Mouse (Mus musculus): ENCODE results near the gene Lef1.

The Lef1 gene

GRCm38 (mm10) chr3:131141546-131141945 lies 31.3 kb downstream of the Lef1 start:
- no peak for DNase-seq

DNA sequence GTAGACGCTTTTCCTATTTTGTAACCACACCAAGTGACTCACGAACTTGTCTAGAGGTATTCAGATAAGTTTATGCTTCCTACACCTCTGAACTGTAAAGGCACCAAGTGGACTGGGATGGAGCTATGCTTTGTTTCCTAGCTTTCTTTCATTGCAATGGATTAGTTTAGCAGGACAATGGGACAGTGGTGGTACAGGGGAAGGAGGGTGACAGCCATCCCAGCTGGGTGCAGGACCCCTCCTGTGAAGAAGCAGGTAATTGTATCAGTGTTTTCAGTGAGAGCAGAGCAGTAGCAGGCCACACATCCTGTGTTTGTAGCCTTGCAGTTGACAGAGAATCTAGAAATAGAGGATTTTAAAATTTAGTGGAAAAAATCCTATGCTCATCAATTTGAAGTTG lies 34.0 kb downstream of the Lef1 start:
- no peak for DNase-seq

- no peak for DNase-seq
Measured at GRCm38 (mm10) chr3:131152921-131153320, 42.6 kb downstream of the Lef1 start.

DNA sequence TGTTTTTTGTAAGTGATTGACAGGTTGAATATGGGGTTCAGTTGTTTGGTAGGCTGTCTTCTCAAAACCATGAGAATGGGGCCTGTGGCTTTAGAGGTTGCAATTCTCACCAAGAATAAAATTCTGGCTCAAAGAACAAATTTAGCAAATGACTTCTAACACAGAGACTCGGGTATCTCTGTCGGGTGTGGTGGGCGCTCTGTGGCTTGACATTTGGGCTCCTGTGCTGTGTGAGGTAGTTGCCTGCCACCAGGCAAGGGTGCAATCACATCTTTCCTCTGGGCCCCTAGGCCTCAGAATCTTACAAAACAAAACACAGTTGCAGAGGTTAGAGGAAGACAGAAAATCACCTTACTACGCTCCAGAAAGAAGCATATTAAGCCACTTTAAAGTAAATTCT lies 43.6 kb downstream of the Lef1 start:
- no peak for DNase-seq

GRCm38 (mm10) chr3:131154576-131154975 lies 44.3 kb downstream of the Lef1 start:
- DNase-seq: no peak

DNA sequence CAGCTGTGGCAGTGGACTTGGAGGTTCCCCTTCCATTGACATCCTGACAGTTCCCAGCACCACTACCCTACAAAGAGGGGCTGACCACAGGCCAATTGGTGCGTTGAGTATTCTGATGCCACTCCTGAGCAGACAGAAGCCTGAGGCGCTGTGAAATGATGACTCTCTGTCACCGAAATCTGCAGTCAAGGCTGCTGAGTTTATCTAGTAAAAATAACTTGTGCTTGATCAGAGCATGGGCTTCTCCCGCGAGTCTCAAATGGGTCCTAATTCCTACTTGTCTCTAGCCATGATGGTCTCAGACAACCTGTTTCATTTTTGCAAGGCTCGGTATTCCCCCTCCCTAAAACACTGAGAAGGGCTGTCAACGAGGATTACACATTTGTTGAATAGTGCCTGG lies 44.8 kb downstream of the Lef1 start:
- DNase-seq: no peak

DNA sequence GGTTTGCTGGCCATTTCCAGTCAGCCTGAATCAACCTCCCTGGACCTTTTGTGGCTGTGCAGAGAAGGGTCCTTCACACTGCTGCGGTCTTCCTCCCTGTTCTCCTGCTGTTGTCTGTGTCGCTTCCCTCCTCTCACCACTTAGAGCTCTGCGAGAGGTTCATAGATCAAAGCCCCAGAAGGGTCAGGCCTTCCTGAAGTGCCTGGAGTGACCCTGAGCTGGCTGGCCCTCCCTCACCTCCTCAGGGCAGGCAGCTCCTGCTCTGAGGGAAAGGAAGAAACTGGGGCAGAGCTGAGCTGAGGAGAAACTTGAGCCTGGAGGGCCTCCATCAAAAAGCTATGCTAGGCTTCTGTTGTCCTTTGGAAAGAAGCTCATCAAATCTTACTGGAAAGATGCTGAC lies 45.4 kb downstream of the Lef1 start:
- DNase-seq: no peak

DNA sequence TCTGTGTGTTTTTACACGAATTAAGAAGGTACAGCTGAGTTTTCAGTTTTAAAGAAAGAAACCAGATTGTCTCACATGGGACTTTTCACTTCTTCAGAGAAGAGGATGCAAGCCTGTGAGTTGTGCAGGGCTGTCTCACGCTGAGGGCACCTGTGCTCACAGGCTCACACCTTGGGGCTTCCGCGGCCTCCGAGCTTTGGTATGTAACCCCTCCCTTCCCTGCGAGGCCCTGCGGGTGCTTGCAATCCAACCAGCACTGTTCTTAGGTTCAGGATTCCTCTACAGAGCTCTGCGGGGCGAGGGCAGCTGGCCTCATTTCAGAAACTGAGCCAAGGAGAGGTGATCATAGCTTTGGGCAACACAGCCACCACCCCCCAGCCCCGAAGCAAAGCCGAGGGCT lies 46.1 kb downstream of the Lef1 start:
- DNase-seq: no peak

DNA sequence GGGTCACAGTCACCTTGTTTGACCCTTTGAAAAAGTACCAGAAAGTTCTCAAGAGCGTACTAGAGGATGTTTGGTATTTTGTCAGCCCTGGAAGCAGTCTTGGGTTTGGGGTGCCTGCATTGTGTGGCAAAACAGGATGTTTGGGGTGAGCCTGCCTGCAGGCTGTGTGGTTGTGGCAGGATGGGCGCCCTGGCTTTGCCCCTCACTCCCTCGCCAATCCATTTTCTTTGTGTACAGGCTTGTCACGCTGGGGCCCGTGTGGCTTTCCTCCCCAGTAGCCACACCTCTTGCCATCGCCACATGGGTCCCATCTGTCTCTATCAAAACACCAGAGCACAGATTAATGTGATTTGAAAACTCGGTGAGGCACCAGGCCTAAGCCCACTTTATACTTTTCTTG lies 47.2 kb downstream of the Lef1 start:
- DNase-seq: no peak

- DNase-seq: no peak
Measured at GRCm38 (mm10) chr3:131159204-131159760, 49.0 kb downstream of the Lef1 start.

DNA sequence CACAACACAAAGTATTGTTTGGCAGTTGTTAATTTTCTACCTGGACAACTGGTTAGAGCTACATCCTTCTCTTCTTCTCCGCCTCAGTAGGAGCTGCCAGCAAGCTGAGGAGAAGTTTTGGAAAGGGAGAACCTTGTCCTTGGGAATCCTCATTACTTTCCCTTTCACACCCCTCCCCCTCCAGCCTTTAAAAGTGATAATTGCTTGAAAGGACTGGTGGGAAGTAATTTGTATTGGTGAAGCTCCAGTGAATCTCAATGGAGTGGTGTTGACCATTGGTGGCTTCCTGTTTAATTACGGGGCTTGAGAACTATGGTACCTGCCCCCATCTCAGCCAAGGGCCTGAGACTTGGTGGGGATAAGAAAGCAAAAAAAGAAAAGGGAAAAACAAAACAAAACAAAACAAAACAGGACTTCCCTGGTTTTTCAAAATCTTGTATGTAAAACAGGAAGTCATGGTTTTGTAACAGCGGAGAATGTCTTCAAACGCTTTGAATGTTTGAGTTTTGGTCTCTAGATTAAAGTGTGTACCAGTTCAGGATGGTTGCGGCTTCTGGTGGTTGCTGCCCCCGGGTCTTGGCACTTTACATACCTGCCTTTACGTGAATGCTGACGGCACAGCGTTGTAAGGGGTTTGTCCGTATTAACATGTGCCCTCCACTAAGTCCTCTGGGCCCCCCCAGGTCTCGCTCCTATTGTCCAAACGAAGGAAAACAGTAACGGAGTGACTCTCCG lies 49.8 kb downstream of the Lef1 start:
- no peak for DNase-seq

- no peak for DNase-seq
Measured at GRCm38 (mm10) chr3:131160921-131161320, 50.6 kb downstream of the Lef1 start.

DNA sequence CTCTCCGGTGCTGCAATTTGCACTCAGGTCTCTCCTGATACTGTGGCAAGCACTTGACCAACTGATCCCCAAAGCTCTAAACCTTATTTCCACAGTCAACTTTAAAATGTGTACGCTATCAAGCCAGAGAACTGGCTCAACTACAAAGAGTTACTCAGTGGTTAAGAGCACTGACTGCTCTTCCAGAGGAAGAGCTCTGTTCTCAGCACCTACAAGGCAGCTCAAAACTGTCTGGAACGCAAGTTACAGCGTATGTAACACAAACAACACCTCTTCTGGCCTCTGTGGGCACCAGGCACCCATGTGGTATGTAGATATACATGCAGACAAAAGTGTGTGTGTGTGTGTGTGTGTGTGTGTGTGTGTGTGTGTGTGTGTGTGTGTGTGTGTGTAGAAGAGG lies 57.5 kb downstream of the Lef1 start:
- no peak for DNase-seq

GRCm38 (mm10) chr3:131169161-131169560 lies 58.9 kb downstream of the Lef1 start:
- no peak for DNase-seq

DNA sequence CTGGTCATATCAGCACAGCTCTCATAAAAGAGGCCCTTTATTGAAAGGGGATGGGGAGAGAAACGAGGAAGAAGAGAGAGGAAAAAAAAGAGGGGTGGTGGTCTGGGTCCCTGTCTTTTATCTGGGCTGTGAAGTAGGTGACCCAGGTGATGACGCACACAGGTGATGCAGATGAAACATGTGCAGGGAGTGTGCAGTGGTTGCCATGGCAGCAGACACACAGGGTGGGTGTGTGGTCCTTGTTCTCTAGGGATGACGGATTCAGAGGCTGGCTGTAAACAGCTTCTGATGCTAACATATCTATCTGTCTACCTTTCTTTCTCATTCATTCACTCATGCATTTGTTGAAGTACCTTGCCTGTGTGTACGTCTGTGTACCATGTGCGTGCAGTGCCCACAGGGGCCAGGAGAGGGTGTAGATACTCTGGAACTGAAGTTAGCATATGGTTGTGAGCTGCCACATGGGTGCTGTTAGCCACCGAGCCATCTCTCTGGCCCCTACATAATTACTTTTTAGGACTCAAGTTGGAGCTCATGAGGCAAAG lies 59.9 kb downstream of the Lef1 start:
- DNase-seq: no peak

- no peak for DNase-seq
Measured at GRCm38 (mm10) chr3:131171292-131171960, 61.2 kb downstream of the Lef1 start.

DNA sequence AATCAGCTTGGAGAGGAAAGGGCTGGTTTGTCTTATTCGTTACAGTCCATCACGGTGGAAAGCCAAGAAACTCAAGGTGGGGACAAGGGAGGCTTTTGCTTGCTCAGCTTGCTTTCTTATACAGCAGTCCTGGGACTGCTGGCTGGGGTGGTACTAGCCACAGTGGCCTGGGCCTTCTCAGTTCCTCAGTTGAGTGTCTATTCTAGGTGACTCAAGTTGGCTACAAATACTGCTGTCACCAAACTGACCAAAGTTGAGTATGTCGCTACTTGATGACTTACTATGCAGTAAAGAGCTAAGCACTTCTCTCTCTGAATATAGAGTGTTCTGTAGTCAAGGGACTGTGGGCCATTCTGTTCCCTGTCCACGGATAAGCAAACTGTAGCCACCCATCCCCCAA lies 62.0 kb downstream of the Lef1 start:
- DNase-seq: no peak

DNA sequence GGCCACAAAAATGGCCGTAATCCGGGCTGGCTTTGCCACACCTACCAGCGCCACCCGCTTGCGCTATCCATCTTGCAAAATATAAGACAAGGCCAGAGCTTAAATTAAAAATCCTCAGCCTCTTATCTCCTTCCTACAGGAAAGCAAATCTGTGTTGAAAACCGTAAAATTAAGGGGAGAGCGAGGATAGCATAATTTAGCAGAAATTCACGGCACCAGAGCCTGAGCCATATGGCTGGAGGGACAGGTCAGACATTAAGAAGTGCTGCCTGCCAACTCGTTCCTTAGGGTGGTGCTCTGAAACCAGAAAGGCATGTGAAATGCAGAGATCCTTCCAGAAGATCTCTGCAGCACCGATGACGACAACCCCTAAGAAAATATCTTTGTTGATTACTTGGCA lies 70.7 kb downstream of the Lef1 start:
- no peak for DNase-seq

- no peak for DNase-seq
Measured at GRCm38 (mm10) chr3:131182158-131182557, 71.9 kb downstream of the Lef1 start.

DNA sequence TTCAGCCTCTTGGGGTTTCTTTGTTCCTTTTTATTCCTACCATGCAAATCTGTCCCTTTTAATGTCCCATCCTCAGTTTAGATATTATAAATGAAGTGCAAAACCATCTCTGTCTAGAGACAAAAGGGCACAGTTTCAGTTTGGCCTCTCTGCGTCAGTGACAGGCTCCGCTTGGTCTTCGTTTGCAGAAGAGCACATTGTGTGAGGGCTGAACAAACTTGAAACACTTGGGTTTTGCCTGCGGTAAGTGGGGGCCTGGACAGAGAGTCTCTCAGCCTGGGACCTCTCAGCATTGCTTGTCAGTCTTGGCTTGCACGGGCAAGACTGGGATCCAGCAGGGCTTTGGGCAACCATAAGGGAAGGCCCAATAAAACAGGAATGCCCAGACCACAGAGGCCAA lies 75.9 kb downstream of the Lef1 start:
- no peak for DNase-seq

DNA sequence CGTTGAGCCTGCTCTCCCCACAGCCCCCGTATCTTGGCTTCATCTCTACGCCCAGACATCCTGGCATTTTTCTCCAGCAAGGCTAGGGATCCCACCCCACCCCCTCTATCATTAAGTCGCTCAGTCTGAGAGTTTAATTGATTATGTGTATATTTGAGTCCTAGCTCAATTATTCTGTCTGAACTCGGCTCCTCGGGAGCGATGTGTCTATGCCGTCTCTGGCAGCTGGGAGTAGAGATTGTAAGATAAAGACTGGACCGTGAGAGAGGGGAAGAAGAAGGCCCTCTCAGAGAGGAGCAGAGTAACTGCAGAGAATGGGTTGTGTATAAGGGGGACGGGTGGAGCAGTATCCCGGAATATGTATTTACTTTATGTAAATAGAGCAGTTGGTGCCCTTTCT lies 80.0 kb downstream of the Lef1 start:
- DNase-seq: no peak

- no peak for DNase-seq
Measured at GRCm38 (mm10) chr3:131190671-131191367, 80.5 kb downstream of the Lef1 start.

GRCm38 (mm10) chr3:131191454-131191853 lies 81.2 kb downstream of the Lef1 start:
- DNase-seq: no peak

- no peak for DNase-seq
Measured at GRCm38 (mm10) chr3:131196050-131196449, 85.8 kb downstream of the Lef1 start.
